Mouse (Mus musculus) megakaryocyte-erythroid progenitor cell, adult 5-6 weeks (primary cell): ENCODE data around the gene Ttll7. TPM values are rescaled to one million over a fixed set of nuclear protein-coding genes. Genes with fewer than 3 reads are reported as not detected.

Source experiments
- ATAC-seq: replicated peaks from 2 replicates; pipeline ENCODE4 v1.8.0; 2016; ENCODE audit warnings: mild to moderate bottlenecking, inconsistent platforms; ENCODE audit not compliant: severe bottlenecking, poor library complexity, low FRiP score, low TSS enrichment
- total RNA-seq, 2 experiments: library from RNA; stranded (forward) in 1 of 2; stranded (reverse) in 1 of 2; fragments of 200-1000, 215-1000 nt in 1 of 2; fragments of >200 nt in 1 of 2; fragmentation: Nextera tagmentation in 1 of 2; gene quantifications; 2 replicates each; pipeline ENCODE4 v1.2.3; 2014 to 2017

The Ttll7 gene
- total RNA-seq, 2 experiments from 2014 or later: not detected

DNA sequence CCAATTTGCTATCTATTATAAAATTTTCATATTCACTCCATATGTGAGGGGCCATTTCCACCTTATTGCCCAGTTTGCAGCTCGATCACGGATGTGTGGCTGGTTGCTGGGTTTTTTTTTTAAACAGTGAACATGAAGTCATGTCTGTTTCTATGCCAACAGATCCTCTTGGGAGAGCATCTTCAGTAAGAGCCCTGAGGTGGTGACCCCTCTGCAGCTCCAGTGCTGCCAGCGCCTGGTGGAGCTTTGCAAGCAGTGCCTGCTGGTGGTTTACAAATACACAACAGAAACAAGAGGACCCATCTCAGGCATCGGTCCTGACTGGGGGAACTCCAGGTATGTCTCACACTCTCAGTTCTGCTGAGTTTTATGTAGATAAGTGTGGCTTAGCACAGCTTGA is 115.7 kb downstream of the Ttll7 start:
- ATAC-seq: no peak

DNA sequence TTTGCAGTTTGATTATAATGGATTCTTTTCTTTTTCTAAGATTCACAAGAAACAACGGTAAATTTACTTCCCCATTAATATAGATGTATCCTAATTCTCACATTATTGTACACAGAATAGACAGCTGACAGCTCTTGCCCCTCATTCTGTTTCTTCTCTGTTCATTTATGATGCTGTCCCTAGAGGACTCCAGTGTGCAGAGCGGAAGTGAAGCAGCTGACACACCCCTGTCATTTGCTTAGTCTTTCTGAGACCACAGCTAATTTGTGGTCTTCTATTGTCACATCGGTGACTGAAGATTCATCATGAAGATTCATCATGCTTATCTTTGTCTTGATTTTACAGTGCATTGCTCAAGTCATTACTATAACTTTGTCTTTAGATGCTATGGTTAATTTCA is 126.1 kb downstream of the Ttll7 start:
- no peak for ATAC-seq

DNA sequence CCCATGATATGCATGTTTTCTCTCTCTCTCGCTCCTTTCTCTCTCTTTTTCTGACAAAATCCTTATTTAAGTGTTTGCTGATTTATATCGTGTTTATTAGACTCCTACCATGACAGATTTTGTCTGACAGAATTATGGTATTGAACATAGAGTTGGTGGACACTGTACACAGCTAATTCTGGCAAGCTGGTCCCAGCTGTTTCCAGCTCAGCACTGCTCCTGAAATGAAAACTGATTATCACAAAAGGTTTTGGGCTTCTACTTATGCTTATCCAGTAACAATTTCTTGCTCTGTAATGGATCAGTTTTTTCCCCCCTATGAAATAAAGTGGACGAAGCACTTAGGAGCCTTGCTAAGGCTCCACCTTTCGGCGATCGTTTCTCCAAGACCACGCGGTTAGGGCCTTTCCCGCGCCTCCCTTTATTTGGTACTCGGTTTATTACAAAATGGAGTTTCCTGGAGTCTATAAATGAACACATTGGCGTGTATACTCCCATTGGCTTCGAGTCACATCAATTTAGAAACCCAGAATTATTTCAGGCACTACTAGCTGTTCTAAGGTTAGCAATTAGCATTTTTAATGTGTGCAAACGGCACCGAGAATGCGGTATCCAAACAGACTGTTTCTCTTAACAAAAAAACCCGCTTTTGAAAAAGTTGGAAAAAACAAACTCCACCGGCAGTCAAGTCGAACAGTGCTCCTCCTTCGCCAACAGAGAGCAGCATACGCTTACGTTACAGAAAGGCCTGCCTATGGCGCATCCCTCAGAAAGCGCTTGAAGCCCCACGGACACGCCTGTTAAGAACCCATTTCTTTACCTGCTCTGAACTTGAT is 141.9 kb downstream of the Ttll7 start:
- ATAC-seq: peak; percentile 91

DNA sequence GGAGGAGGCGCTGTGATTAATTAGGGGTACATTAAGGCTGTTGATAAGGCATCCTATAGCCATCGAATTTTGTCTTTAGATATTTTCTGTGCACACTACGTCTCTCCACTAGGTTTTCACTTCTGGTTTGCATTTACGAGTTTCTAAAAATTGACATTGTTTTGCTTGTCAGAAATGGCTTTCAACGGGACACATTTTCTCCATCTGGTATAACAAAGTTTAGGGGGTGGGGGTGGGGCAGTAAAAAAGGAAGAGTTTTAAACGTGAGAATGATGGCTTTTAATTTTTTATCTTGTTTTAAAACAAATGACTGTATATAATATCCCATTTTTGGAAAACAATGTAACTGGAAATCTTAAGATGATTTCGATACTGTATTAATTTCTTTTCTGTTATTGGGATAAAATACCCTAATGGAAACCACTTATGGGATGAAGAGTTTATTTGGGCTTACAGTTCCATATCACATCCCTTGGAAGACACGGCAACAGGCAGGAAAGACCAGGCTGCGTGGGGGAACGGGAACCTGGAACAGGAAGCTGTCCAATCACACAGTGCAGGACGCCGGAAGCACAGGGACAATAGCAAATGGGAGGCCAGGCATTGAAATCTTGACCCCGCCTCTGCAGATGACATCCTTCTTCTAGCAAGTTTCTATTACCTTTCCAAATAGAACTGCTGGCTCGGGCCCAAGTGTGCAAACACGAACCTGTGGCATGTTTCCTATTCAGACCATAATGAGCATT is 142.7 kb downstream of the Ttll7 start:
- no peak for ATAC-seq

DNA sequence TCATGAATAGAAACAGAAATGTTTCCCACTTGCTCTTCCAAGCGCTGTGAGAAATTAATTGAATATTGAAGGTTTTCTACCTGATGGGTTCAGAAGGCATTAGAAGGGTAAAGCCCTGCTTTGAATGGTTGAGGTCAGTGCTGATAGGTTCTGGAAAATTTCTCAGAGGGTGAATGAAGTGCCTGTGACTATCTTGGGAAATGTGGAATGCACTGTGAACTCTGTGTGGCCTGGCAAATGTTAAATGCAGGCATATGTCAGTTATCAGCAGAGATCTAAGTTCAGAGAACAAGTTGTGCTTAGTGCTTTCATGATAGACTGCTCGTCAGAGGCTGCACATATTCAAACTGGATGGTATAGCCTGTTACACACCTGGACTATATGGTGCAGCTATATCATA is 147.0 kb downstream of the Ttll7 start:
- no peak for ATAC-seq

DNA sequence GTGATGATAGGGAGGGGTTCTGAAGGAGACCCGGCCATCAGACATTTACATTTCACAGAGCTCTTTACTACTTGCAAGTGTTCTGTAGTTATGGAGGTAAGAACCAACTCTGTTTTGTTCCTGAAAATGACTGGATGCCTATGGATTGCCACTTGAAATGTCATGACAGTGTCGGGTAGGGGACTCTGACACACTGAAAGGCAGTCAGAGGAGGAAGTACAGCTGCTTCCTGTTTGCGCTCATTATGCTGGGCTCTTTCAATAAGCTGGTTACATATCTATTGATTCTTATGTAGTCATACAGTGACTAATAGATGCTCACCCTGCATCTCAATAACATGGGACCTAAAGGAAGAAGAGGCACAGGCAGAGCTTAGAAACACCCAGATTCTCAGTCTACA is 148.8 kb downstream of the Ttll7 start:
- ATAC-seq: no peak

DNA sequence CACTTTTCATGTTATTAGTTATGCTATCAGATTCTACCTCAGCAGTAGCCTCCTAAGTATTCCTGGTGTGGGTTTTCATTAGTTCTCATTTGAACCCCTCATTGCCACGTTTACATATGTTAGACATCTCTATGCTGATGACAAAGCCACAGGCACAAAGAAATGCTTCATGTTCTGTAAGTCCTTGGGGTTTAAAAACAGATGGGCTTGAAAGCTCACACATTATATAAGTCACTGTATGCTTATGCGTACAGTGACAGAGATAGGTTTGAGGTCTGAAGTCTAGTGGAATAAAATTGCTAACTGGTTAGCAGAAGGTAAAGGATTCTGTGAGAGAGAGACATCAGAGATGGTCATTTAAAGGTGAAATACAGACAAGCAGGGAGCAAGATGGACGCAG is 149.4 kb downstream of the Ttll7 start:
- no peak for ATAC-seq

DNA sequence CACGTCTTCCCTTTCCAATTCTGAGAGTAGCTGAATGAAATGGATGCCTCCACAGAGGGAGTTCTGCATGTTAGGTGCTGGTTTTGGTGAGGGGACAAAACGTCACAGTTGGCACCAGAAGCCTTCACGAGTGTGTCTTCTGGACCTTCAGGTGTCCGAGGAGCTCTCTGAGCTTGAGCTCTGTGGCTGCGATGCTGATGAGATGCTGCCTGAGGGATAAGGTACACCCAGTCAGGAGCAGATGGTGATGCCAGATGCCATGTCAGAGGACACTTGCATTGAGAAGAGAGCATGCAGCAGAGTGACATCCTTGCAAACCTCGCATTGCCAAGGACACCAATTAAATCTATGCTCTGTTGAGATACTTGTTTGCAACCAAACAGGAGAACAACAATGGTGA is 164.3 kb downstream of the Ttll7 start:
- ATAC-seq: no peak

DNA sequence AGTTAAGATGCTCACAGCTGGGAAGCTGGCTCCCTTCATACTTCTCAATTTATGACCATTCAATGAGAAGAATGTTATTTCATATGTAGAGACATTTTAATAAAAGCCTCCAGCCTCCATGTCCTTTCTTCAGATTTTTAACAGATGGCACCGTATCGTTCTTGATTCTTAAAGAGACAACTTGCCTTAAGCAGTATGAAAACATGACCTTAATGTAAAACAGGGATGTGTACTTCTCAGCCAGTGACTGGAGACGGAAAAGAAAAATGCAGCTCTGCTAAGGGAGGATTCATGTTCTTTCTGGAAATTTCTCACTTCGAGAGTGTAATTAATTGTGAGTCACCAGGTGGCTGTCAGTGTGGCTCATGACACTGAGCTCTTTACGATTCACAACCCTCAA is 167.3 kb downstream of the Ttll7 start:
- no peak for ATAC-seq

DNA sequence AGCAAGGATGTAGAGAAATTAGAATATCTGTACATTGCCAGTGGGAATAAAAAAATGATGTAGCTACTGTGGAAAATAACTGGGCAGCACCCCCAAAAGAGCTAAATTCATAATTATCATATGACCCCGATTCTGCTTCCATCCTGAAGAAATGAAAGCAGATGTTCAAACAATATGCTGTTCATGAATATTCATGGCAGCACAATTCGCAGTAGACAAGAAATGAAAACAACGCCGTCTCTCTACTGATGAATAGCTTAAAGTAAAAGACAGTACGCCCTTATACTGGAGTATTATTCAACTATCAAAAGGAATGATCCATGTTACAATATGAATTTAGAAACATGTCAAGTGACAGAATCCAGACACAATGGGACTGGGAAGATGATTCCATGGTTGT is 174.1 kb downstream of the Ttll7 start:
- no peak for ATAC-seq

DNA sequence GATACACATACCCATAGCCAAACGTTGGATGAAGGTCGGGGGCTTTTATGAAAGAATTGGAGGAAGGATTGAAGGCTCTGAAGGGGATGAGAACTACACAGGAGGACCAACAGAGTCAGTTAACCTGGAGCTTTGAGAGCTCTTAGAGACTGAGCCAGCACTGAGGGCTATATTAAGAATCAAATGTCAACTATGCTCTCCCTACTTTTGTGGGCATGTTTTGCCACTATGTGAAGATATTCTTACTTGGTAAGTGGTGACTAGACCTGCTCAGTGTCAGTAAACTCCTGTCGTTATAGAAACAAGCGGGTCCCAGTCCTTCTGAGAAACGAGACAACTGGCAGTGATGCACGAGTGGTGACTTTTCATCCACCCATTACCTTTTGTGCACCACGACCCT is 176.2 kb downstream of the Ttll7 start:
- no peak for ATAC-seq

DNA sequence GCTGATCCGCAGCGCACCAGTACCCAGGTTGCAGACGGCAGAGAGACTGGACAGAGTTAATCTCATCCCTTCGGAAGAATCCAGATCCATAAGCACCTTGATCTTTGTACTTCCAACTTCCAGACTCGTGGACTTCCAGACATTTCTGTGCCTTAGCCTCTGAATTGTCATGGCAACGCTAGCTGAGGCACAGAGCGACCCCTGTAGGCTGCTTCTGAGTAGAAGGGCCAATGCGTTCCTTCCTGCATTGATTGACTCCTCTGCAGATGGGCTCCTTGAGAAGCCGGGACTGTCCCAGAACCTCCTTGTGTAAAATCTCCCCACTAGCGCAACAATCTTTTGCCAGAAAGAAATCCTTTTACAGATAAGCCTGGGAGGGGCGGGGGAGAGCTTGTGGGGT is 177.6 kb downstream of the Ttll7 start:
- no peak for ATAC-seq

DNA sequence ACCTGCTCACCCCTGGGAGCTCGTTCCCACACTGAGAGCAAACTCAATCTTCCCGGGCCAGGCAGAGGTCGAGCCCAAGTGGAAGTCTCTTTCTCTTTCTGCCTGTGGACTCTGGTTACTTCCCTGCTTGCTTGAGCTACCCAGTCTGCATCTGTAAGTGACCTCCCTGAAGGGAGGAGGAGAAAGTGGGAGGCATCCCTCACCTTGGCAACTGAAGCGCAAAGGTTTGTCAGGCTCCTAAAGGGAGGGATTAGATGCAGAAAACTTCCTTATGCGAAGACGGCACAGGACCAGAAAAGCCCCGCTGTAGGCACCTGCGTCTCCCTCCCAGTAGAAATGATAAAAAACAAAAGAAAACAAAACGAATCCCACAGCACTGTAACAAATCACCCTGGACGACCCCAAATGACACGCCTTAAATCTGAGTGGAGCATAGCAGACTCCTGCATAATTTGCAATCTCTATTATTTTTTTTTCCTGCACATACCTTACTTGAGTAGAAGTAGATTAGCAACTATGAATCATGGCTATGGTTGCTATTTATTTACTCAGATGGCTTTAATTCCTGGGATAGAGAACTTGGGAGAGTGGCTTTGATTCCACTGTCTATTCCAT is 178.2 kb downstream of the Ttll7 start:
- ATAC-seq: no peak

Other genes with a start within 250 kb of the Ttll7 start
- gene Dnase2b, start 236.8 kb upstream of the Ttll7 start, total RNA-seq (2014; fragmentation: Nextera tagmentation): not detected in 2 replicates
- gene Dnase2b, start 236.8 kb upstream of the Ttll7 start, total RNA-seq (2017): not detected in 2 replicates
- gene 4930503B20Rik, start 201.1 kb upstream of the Ttll7 start, total RNA-seq (2014; fragmentation: Nextera tagmentation): not detected in 2 replicates
- not detected in 2 replicates for gene 4930503B20Rik, start 201.1 kb upstream of the Ttll7 start, total RNA-seq (2017)
- gene Samd13, start 166.8 kb upstream of the Ttll7 start, total RNA-seq (2014; fragmentation: Nextera tagmentation): 6.9 and 8.6 TPM in 2 replicates
- gene Samd13, start 166.8 kb upstream of the Ttll7 start, total RNA-seq (2017): 3.6 and 5.7 TPM in 2 replicates
- 33.4 and 35.9 TPM in 2 replicates for gene Prkacb, start 39.4 kb upstream of the Ttll7 start, total RNA-seq (2014; fragmentation: Nextera tagmentation)
- 39.0 and 68.3 TPM in 2 replicates for gene Prkacb, start 39.4 kb upstream of the Ttll7 start, total RNA-seq (2017)